Mouse (Mus musculus) heart, embryonic 12.5 days (tissue): ENCODE measurements around the gene Minpp1. TPM values are rescaled to one million over a fixed set of nuclear protein-coding genes. Genes with fewer than 3 reads are reported as not detected.

Experiments used
- ATAC-seq: fragments of 200-750 bp; cut with Nextera tagmentation; 2 replicates; pipeline ENCODE4 v1.8.0; 2017; ENCODE audit warnings: moderate TSS enrichment, moderate library complexity; ENCODE audit not compliant: insufficient number of reproducible peaks, low FRiP score
- H3K27ac ChIP-seq: fragments of 300-500 bp; sonication (generic); 2 replicates; pipeline ENCODE4 v1.5.1; 2016; ENCODE audit warnings: mild to moderate bottlenecking, moderate library complexity; ENCODE audit not compliant: poor library complexity, severe bottlenecking
- H3K27me3 ChIP-seq: fragments of 300-500 bp; sonication (generic); replicated peaks from 2 replicates; pipeline ENCODE4 v1.6.1; 2016; ENCODE audit warnings: mild to moderate bottlenecking, moderate library complexity
- H3K36me3 ChIP-seq: fragments of 300-500 bp; sonication (generic); 2 replicates; pipeline ENCODE4 v1.6.1; 2016; ENCODE audit warnings: mild to moderate bottlenecking, moderate library complexity
- H3K4me1 ChIP-seq: fragments of 300-500 bp; sonication (generic); replicated peaks from 2 replicates; pipeline ENCODE4 v1.6.1; 2016; ENCODE audit warnings: mild to moderate bottlenecking
- H3K4me2 ChIP-seq: fragments of 300-500 bp; sonication (generic); 2 replicates; pipeline ENCODE4 v1.6.1; 2016; ENCODE audit warnings: mild to moderate bottlenecking, moderate library complexity
- H3K4me3 ChIP-seq: fragments of 300-500 bp; sonication (generic); 2 replicates; pipeline ENCODE4 v1.5.1; 2016; ENCODE audit warnings: mild to moderate bottlenecking
- H3K9ac ChIP-seq: fragments of 300-500 bp; sonication (generic); 2 replicates; pipeline ENCODE4 v1.6.1; 2016; ENCODE audit warnings: mild to moderate bottlenecking, moderate library complexity
- H3K9me3 ChIP-seq: fragments of 300-500 bp; sonication (generic); replicated peaks from 2 replicates; pipeline ENCODE4 v1.6.1; 2016; ENCODE audit warnings: mild to moderate bottlenecking, moderate library complexity
- WGBS: fragments of 180-500 bp; shearing (Covaris S2); methylation state at CpG from one replicate; pipeline ENCODE4 v1.1.7; 2016; 5-methylcytosine and 5-hydroxymethylcytosine counted together
- polyA plus RNA-seq: library from polyadenylated mRNA; unstranded; fragments of >200 nt; fragmentation: Nextera tagmentation; extraction: Ambion mirVana; gene quantifications from 2 replicates; pipeline ENCODE4 v1.2.1, GENCODE M21; 2016

The Minpp1 gene
- polyA plus RNA-seq, 1 experiment from 2014 or later: 81.1 TPM

DNA sequence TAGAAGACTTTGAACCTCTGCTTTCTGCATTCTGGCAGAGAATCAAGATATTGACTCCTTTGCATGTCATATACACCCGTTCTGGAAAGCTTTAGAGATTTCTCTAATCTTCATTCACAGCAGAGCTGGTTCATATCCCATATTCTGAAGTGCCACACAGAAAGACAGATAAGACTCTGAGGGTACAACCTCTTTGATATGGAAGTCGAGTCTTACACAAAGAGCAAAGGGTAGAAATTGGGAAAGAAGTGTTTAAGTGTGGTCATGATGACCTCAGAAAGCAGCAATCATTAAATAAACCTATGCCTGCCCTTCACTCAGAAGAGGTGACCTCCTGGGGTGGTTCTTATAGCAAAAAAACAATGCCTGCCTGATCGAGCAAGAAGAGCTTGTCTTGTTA, 43.2 kb downstream of the Minpp1 start:
- Histone ChIP-seq H3K36me3 (no peaks in the 10 kb centered on the region), H3K27me3 (no peaks in the 10 kb centered on the region), H3K9me3 (no peaks in the 10 kb centered on the region), H3K4me1 (peaks cover 12% of the 10 kb centered on the region), H3K27ac (no peak overlapping the region), H3K4me2 (no peak overlapping the region), H3K9ac (no peak overlapping the region), H3K4me3 (no peak overlapping the region)
- WGBS: 25% methylated on average over 3 of the region's 3 CpGs
- ATAC-seq: no peak

GRCm38 (mm10) chr19:32529252-32529942, 43.8 kb downstream of the Minpp1 start:
- Histone ChIP-seq H3K9me3 (no peaks in the 10 kb centered on the region), H3K27ac (no peak overlapping the region), H3K4me1 (peaks cover 9% of the 10 kb centered on the region), H3K27me3 (no peaks in the 10 kb centered on the region), H3K4me2 (no peak overlapping the region), H3K36me3 (no peaks in the 10 kb centered on the region), H3K4me3 (no peak overlapping the region), H3K9ac (no peak overlapping the region)
- no peak for ATAC-seq
- 84% methylated on average over 11 of the region's 11 CpGs for WGBS

GRCm38 (mm10) chr19:32530296-32530695, 44.7 kb downstream of the Minpp1 start:
- Histone ChIP-seq H3K9me3 (no peaks in the 10 kb centered on the region), H3K4me1 (peaks cover 13% of the 10 kb centered on the region), H3K27ac (no peak overlapping the region), H3K9ac (no peak overlapping the region), H3K27me3 (no peaks in the 10 kb centered on the region), H3K4me2 (no peak overlapping the region), H3K4me3 (no peak overlapping the region), H3K36me3 (no peaks in the 10 kb centered on the region)
- 84% methylated on average over 7 of the region's 7 CpGs for WGBS
- ATAC-seq: no peak

DNA sequence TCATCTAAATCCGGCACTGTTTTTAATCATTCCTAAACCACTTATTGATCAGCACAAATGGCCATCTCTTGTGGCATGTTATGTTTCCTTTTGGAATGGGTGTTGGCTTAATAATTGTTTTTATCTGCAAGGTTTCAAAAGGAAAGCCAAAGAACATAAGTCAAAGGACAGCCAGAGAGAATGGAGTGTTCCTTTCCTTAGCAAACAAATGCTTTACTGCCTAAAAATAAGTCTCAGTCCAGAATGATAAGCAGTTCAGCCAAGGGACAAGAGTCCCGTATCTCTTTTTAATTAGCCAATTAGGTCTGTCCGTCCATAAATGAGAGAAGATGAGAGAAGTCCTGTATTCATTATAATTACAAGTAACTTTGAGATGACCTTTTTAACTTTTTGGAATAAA, 46.8 kb downstream of the Minpp1 start:
- Histone ChIP-seq H3K36me3 (no peaks in the 10 kb centered on the region), H3K4me3 (no peak overlapping the region), H3K27ac (no peak overlapping the region), H3K4me2 (no peak overlapping the region), H3K9me3 (no peaks in the 10 kb centered on the region), H3K27me3 (no peaks in the 10 kb centered on the region), H3K4me1 (peaks cover 13% of the 10 kb centered on the region), H3K9ac (no peak overlapping the region)
- 59% methylated on average over 3 of the region's 3 CpGs for WGBS
- ATAC-seq: no peak

DNA sequence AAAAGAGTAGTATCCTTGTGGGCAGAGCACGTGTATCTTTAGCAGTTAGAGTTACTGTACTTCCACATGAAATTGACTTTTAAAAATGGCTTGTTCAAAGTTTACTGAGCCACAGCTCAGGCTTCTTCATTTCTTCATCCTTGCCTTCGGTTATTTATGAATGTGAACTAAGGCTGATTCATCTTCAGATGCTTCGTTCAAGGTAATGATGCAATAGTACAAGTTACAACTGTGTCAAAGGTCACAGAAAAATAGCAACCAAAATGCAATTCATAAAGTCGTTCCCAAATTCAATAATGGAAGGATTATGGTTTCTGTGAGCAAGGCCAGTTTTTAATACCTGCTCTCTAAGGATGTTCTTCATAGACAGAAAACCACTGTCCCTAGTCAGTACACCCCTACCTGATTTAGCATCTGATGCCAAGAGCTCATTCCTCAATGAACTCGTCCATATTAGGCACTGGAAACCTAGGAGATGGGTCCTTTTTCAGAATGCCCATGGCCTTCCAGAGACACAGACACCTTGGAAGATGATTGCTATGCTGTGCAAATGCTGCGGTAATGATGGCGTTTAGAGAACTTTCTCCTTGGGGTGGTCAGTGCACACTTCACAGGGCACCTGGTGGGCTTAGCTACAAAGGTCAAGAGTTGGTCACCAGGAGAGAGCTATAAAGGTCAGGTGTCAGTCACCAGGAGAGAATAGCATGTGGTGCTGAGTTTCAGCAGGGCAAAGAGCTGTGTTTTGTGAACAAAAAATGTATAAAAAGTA, 47.4 kb downstream of the Minpp1 start:
- H3K4me1 ChIP-seq: peaks cover 13% of the 10 kb centered on the region
- no peak for ATAC-seq
- WGBS: 81% methylated on average over 7 of the region's 7 CpGs
- H3K27me3 ChIP-seq: no peaks in the 10 kb centered on the region
- H3K4me2 ChIP-seq: no peak overlapping the region
- H3K36me3 ChIP-seq: no peaks in the 10 kb centered on the region
- H3K9ac ChIP-seq: no peak overlapping the region
- H3K9me3 ChIP-seq: no peaks in the 10 kb centered on the region
- no peak overlapping the region for H3K4me3 ChIP-seq
- no peak overlapping the region for H3K27ac ChIP-seq

DNA sequence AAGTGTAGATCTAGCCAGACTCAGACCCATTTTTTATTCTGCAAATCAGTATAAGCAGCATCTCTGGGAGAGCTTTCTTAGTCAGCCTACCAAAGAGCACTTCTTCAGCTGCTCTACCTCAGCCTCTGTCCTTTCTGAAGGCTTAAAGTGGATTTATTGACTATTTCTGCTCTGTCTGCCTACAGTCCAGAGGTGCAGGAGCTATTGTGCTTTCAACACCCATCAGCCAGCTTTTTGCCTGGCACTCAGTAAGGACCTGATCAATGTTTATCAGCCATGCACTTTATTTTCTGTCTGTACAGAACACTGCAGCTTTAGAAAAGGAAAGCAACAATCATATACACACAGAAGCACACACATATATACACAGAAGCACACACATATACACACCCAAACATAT, 49.3 kb downstream of the Minpp1 start:
- Histone ChIP-seq H3K36me3 (no peaks in the 10 kb centered on the region), H3K4me1 (peaks cover 13% of the 10 kb centered on the region; the same call in 1 of the 2 replicates), H3K4me3 (no peak overlapping the region), H3K27ac (no peak overlapping the region), H3K4me2 (no peak overlapping the region), H3K9ac (no peak overlapping the region), H3K27me3 (no peaks in the 10 kb centered on the region), H3K9me3 (no peaks in the 10 kb centered on the region)
- no peak for ATAC-seq

- H3K9ac ChIP-seq: no peak overlapping the region
- H3K36me3 ChIP-seq: no peaks in the 10 kb centered on the region
- no peak overlapping the region for H3K4me2 ChIP-seq
- no peaks in the 10 kb centered on the region for H3K4me1 ChIP-seq
- WGBS: 72% methylated on average over 9 of the region's 9 CpGs
- H3K27me3 ChIP-seq: no peaks in the 10 kb centered on the region
- no peak overlapping the region for H3K27ac ChIP-seq
- ATAC-seq: no peak
- no peaks in the 10 kb centered on the region for H3K9me3 ChIP-seq
- no peak overlapping the region for H3K4me3 ChIP-seq
Observed at GRCm38 (mm10) chr19:32542784-32543490, 57.4 kb downstream of the Minpp1 start.

GRCm38 (mm10) chr19:32547396-32547795, 61.8 kb downstream of the Minpp1 start:
- Histone ChIP-seq H3K4me3 (no peak overlapping the region), H3K4me2 (no peak overlapping the region), H3K27me3 (no peaks in the 10 kb centered on the region), H3K9me3 (no peaks in the 10 kb centered on the region), H3K36me3 (no peaks in the 10 kb centered on the region), H3K9ac (no peak overlapping the region), H3K27ac (no peak overlapping the region), H3K4me1 (no peaks in the 10 kb centered on the region)
- ATAC-seq: no peak
- WGBS: 59% methylated on average over 3 of the region's 3 CpGs

- 88% methylated on average over 15 of the region's 15 CpGs for WGBS
- H3K27ac ChIP-seq: no peak overlapping the region
Observed at GRCm38 (mm10) chr19:32548202-32548601, 62.6 kb downstream of the Minpp1 start.

GRCm38 (mm10) chr19:32550446-32550845, 64.9 kb downstream of the Minpp1 start:
- peak overlapping the region; percentile 25; the same call in 1 of the 2 replicates for H3K27ac ChIP-seq
- H3K4me2 ChIP-seq: no peak overlapping the region
- H3K27me3 ChIP-seq: no peaks in the 10 kb centered on the region
- H3K4me1 ChIP-seq: no peaks in the 10 kb centered on the region
- 63% methylated on average over 5 of the region's 5 CpGs for WGBS
- H3K4me3 ChIP-seq: no peak overlapping the region
- no peaks in the 10 kb centered on the region for H3K9me3 ChIP-seq
- no peak overlapping the region for H3K9ac ChIP-seq
- H3K36me3 ChIP-seq: no peaks in the 10 kb centered on the region
- ATAC-seq: no peak

More at GRCm38 (mm10) chr19:32548202-32548601, 62.6 kb downstream of the Minpp1 start:
- H3K36me3 ChIP-seq: no peaks in the 10 kb centered on the region
- no peak overlapping the region for H3K4me2 ChIP-seq
- H3K9me3 ChIP-seq: no peaks in the 10 kb centered on the region
- H3K4me3 ChIP-seq: no peak overlapping the region
- H3K27me3 ChIP-seq: no peaks in the 10 kb centered on the region
- no peak for ATAC-seq
- no peak overlapping the region for H3K9ac ChIP-seq
- no peaks in the 10 kb centered on the region for H3K4me1 ChIP-seq

DNA sequence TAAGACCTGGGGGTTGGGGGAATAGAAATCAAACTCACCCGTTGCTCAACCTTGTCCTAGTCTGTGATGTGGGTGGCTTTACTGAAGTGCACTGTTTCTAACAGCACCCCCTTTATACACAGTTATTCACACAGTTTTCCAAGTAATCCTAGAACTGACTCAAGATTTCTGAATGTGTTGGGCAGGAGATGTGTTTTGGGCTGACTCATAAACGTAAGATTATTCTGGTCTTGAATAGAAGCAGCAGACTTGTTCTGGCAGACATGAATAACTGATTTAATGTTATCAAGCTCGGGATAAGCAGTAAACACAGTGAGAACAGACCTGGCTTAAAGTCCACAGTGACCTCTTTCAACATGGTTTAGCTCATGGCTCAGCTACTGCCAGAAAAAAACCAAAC, 65.9 kb downstream of the Minpp1 start:
- H3K4me3 ChIP-seq: no peak overlapping the region
- H3K4me1 ChIP-seq: no peaks in the 10 kb centered on the region
- H3K9ac ChIP-seq: no peak overlapping the region
- no peaks in the 10 kb centered on the region for H3K27me3 ChIP-seq
- ATAC-seq: no peak
- H3K36me3 ChIP-seq: no peaks in the 10 kb centered on the region
- no peaks in the 10 kb centered on the region for H3K9me3 ChIP-seq
- 52% methylated on average over 3 of the region's 3 CpGs for WGBS
- H3K27ac ChIP-seq: no peak overlapping the region
- no peak overlapping the region for H3K4me2 ChIP-seq
